Mouse (Mus musculus) CH12.LX (cell line): ENCODE results near the gene Gimap5. TPM values are rescaled to one million over a fixed set of nuclear protein-coding genes. Genes with fewer than 3 reads are reported as not detected.

ENCODE experiments used
- DNase-seq: peaks from one replicate; pipeline ENCODE4 v3.0.0-alpha.2; 2013; ENCODE audit errors: extremely low read depth
- H3K27ac ChIP-seq: 2 replicates; pipeline ENCODE4 v1.5.1; 2012; ENCODE audit warnings: low read depth, mild to moderate bottlenecking, control low read depth, moderate library complexity; ENCODE audit not compliant: insufficient read depth
- H3K27me3 ChIP-seq: replicated peaks from 2 replicates; pipeline ENCODE3; 2012; ENCODE audit warnings: inconsistent platforms
- H3K36me3 ChIP-seq, 2 experiments: replicated peaks in 1 of 2; 2 replicates each; pipeline versions ENCODE3 to v1.6.1; 2012; ENCODE audit warnings: inconsistent platforms in 1 of 2, low read length in 1 of 2, mild to moderate bottlenecking in 1 of 2, mixed read lengths in 1 of 2, moderate library complexity in 1 of 2; ENCODE audit not compliant: control insufficient read depth in 1 of 2, insufficient read depth in 1 of 2
- H3K4me1 ChIP-seq, 2 experiments: 2 replicates each; pipeline ENCODE4 v1.6.1; 2012; ENCODE audit warnings: inconsistent platforms in 1 of 2, moderate library complexity in 1 of 2; ENCODE audit not compliant: insufficient read depth in 2 of 2, control insufficient read depth in 1 of 2
- H3K4me2 ChIP-seq: 2 replicates; pipeline ENCODE4 v1.6.1; 2012; ENCODE audit warnings: low read depth, mild to moderate bottlenecking, control low read depth; ENCODE audit not compliant: poor library complexity, insufficient read depth, severe bottlenecking
- H3K4me3 ChIP-seq, 3 experiments: fragments of 150-350 bp in 1 of 3; sonication (generic) in 1 of 3; replicated peaks in 1 of 3; 2 replicates each; pipeline versions ENCODE3 to v1.5.1; 2011 to 2012; ENCODE audit warnings: low read depth in 2 of 3, low read length in 2 of 3, mild to moderate bottlenecking in 2 of 3, moderate library complexity in 2 of 3, control low read depth in 1 of 3, improper control_type of control experiment in 1 of 3, inconsistent platforms in 1 of 3, mixed read lengths in 1 of 3; ENCODE audit not compliant: poor library complexity in 1 of 3
- H3K79me2 ChIP-seq: replicated peaks from 2 replicates; pipeline ENCODE4 v1.6.1; 2012; ENCODE audit warnings: mild to moderate bottlenecking, moderate library complexity; ENCODE audit not compliant: control insufficient read depth, poor library complexity, insufficient read depth, severe bottlenecking; ENCODE audit errors: extremely low read depth
- H3K9ac ChIP-seq: 2 replicates; pipeline ENCODE4 v1.6.1; 2012; ENCODE audit warnings: low read depth, mild to moderate bottlenecking, control low read depth, moderate library complexity; ENCODE audit not compliant: insufficient read depth
- H3K9me3 ChIP-seq: replicated peaks from 2 replicates; pipeline ENCODE3; 2012; ENCODE audit warnings: low read length, inconsistent platforms, mixed read lengths
- CHD2 ChIP-seq: IDR thresholded peaks from 2 replicates; pipeline ENCODE4 v1.6.1; 2011; ENCODE audit warnings: low read length, improper control_type of control experiment
- CTCF ChIP-seq, 2 experiments: IDR thresholded peaks in 1 of 2; conservative IDR thresholded peaks in 1 of 2; 2 replicates each; pipeline ENCODE4 v1.5.1; 2011 to 2012; ENCODE audit warnings: low read depth in 2 of 2, low read length in 2 of 2, improper control_type of control experiment in 1 of 2, inconsistent platforms in 1 of 2, mild to moderate bottlenecking in 1 of 2, moderate library complexity in 1 of 2
- E2F4 ChIP-seq: IDR thresholded peaks from 2 replicates; pipeline ENCODE4 v1.6.1; 2011; ENCODE audit warnings: low read depth, low read length, improper control_type of control experiment; ENCODE audit not compliant: insufficient replicate concordance
- ELF1 ChIP-seq: IDR thresholded peaks from 2 replicates; pipeline ENCODE4 v1.6.1; 2014; ENCODE audit warnings: low read depth, mild to moderate bottlenecking, inconsistent platforms, low read length, improper control_type of control experiment
- EP300 ChIP-seq: IDR thresholded peaks from 2 replicates; pipeline ENCODE4 v1.6.1; 2011; ENCODE audit warnings: low read length, improper control_type of control experiment
- ETS1 ChIP-seq: conservative IDR thresholded peaks from 2 replicates; pipeline ENCODE4 v1.6.1; 2012; ENCODE audit warnings: low read depth, mild to moderate bottlenecking, inconsistent platforms, low read length, improper control_type of control experiment, moderate library complexity
- GABPA ChIP-seq: IDR thresholded peaks from 2 replicates; pipeline ENCODE4 v1.6.1; 2012; ENCODE audit warnings: low read depth, low read length, improper control_type of control experiment, inconsistent platforms; ENCODE audit not compliant: insufficient replicate concordance
- HCFC1 ChIP-seq: IDR thresholded peaks from 2 replicates; pipeline ENCODE4 v1.6.1; 2012; ENCODE audit warnings: low read depth, mild to moderate bottlenecking, inconsistent platforms, low read length, improper control_type of control experiment
- JUND ChIP-seq: conservative IDR thresholded peaks from 2 replicates; pipeline ENCODE4 v1.6.1; 2011; ENCODE audit warnings: low read depth, low read length, improper control_type of control experiment
- KAT2A ChIP-seq: IDR thresholded peaks from 2 replicates; pipeline ENCODE4 v1.6.1; 2012; ENCODE audit warnings: low read length, improper control_type of control experiment, inconsistent platforms; ENCODE audit not compliant: insufficient replicate concordance
- MAFK ChIP-seq: IDR thresholded peaks from 2 replicates; pipeline ENCODE4 v1.6.1; 2011; ENCODE audit warnings: low read length, improper control_type of control experiment; ENCODE audit not compliant: insufficient replicate concordance
- MAX ChIP-seq: IDR thresholded peaks from 2 replicates; pipeline ENCODE4 v1.6.1; 2011; ENCODE audit warnings: low read length, improper control_type of control experiment
- MEF2A ChIP-seq: IDR thresholded peaks from 2 replicates; pipeline ENCODE4 v1.6.1; 2014; ENCODE audit warnings: low read depth, mild to moderate bottlenecking, inconsistent platforms, low read length, improper control_type of control experiment, borderline replicate concordance
- NELFE ChIP-seq: IDR thresholded peaks from 2 replicates; pipeline ENCODE4 v1.6.1; 2011; ENCODE audit warnings: low read depth, low read length, improper control_type of control experiment
- NRF1 ChIP-seq: IDR thresholded peaks from 2 replicates; pipeline ENCODE4 v1.6.1; 2014; ENCODE audit warnings: low read depth, mild to moderate bottlenecking, inconsistent platforms, low read length, improper control_type of control experiment, moderate library complexity
- PAX5 ChIP-seq: IDR thresholded peaks from 2 replicates; pipeline ENCODE4 v1.6.1; 2012; ENCODE audit warnings: low read length, inconsistent platforms, mixed read lengths
- POLR2A ChIP-seq: IDR thresholded peaks from 2 replicates; pipeline ENCODE4 v1.6.1; 2011; ENCODE audit warnings: low read depth, mild to moderate bottlenecking, improper control_type of control experiment, low read length
- POLR2AphosphoS2 ChIP-seq: IDR thresholded peaks from 2 replicates; pipeline ENCODE4 v1.6.1; 2011; ENCODE audit warnings: low read depth, low read length, improper control_type of control experiment
- RAD21 ChIP-seq: IDR thresholded peaks from 2 replicates; pipeline ENCODE4 v1.6.1; 2011; ENCODE audit warnings: low read depth, mild to moderate bottlenecking, low read length, improper control_type of control experiment, moderate library complexity
- RCOR1 ChIP-seq: conservative IDR thresholded peaks from 2 replicates; pipeline ENCODE4 v1.6.1; 2012; ENCODE audit warnings: low read depth, mild to moderate bottlenecking, inconsistent platforms, low read length, improper control_type of control experiment
- SIN3A ChIP-seq: IDR thresholded peaks from 2 replicates; pipeline ENCODE4 v1.6.1; 2012; ENCODE audit warnings: low read length, improper control_type of control experiment, inconsistent platforms
- SMC3 ChIP-seq: IDR thresholded peaks from 2 replicates; pipeline ENCODE4 v1.6.1; 2011; ENCODE audit warnings: low read depth, low read length, improper control_type of control experiment
- TBP ChIP-seq: conservative IDR thresholded peaks from 2 replicates; pipeline ENCODE4 v1.6.1; 2011; ENCODE audit warnings: low read depth, low read length, improper control_type of control experiment
- TCF12 ChIP-seq: IDR thresholded peaks from 2 replicates; pipeline ENCODE4 v1.6.1; 2014; ENCODE audit warnings: low read depth, mild to moderate bottlenecking, inconsistent platforms, low read length, improper control_type of control experiment
- UBTF ChIP-seq: IDR thresholded peaks from 2 replicates; pipeline ENCODE4 v1.6.1; 2012; ENCODE audit warnings: low read depth, mild to moderate bottlenecking, inconsistent platforms, low read length, improper control_type of control experiment, moderate library complexity
- ZC3H11A ChIP-seq: IDR thresholded peaks from 2 replicates; pipeline ENCODE4 v1.6.1; 2012; ENCODE audit warnings: low read depth, mild to moderate bottlenecking, inconsistent platforms, low read length, improper control_type of control experiment
- ZKSCAN1 ChIP-seq: IDR thresholded peaks from 2 replicates; pipeline ENCODE4 v1.6.1; 2012; ENCODE audit warnings: low read depth, inconsistent platforms, low read length, improper control_type of control experiment, borderline replicate concordance
- ZMIZ1 ChIP-seq: IDR thresholded peaks from 2 replicates; pipeline ENCODE4 v1.6.1; 2012; ENCODE audit warnings: low read depth, mild to moderate bottlenecking, inconsistent platforms, low read length, improper control_type of control experiment
- dilution Hi-C: fragments of 300-500 bp; cut with MboI; formaldehyde crosslinking; loops from 2 replicates; pipeline ENCODE4 v1.14.3; 2020; ENCODE audit warnings: low sequenced_read_pairs; ENCODE audit not compliant: extremely low pct_unique_long_range_greater_than_20kb, extremely low pct_ligation_motif_present
- in situ Hi-C: fragments of 300-500 bp; cut with MboI; formaldehyde crosslinking; loops from 3 replicates; pipeline ENCODE4 v1.14.3; 2019; ENCODE audit warnings: low sequenced_read_pairs, low pct_ligation_motif_present, low pct_unique_long_range_greater_than_20kb, mixed read lengths
- polyA plus RNA-seq: library from polyadenylated mRNA; unstranded; fragments of >175 nt; gene quantifications from 2 replicates; pipeline ENCODE4 v1.2.1, GENCODE M21; 2012; ENCODE audit warnings: low read depth; ENCODE audit not compliant: insufficient read length
- total RNA-seq, 2 experiments: library from RNA; depleted of rRNA; stranded (reverse); fragments of 300-350 nt in 1 of 2; fragments of >200 nt in 1 of 2; gene quantifications; 2 replicates each; pipeline ENCODE4 v1.2.3; 2012 to 2014

Gene Gimap5
- total and polyA plus RNA-seq, 3 experiments = 56.9 to 82.1 (median 74.6) TPM

DNA sequence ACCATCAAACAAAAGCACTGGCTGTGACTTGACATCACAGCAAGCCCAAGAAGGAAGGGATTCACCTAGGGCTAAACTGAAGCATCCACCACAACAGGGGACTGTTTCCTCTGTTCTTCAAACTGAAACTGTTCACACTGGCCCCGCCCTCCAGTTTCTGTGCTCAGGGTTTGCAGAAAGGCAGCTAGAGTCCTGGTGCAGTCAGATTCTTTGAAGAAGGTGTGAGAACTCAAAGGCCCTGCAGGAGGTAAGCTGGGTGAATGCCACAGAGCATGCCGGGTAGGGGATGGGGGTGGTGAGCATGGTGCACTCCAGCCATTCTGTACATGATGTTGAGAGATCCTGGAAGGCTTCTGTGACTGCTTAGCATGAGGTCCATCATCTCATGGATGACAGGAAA, 27.5 kb upstream of the Gimap5 start, which contains the start of the genes Gm28053 and Gimap7 (continued):
- TF ChIP-seq RCOR1 (0 out of 2 replicates have a peak, but pooled peaks have one; percentile 28), SIN3A (peak; percentile 59; the same call in 1 of the 2 replicates), RAD21 (no peak; the same call in 1 of the 2 replicates), TCF12 (peak; percentile 58; the same call in 1 of the 2 replicates), POLR2AphosphoS2 (no peak), GABPA (no peak), MAFK (no peak), POLR2A (peak; percentile 53; the same call in 1 of the 2 replicates), JUND (no peak), MAX (peak; percentile 48; the same call in 1 of the 2 replicates), TBP (peak; percentile 61)

- dilution Hi-C loops = no loop called here
Observed at GRCm38 (mm10) chr6:48720326-48720725, 25.7 kb upstream of the Gimap5 start.

GRCm38 (mm10) chr6:48723468-48723867, 22.5 kb upstream of the Gimap5 start:
- H3K27ac ChIP-seq = peak overlapping the region; percentile 71
- H3K27me3 ChIP-seq = no peaks in the 10 kb centered on the region
- DNase-seq = no peak
- dilution Hi-C loops (no loop called here), in situ Hi-C loops (no loop called here)
- peaks cover 14% of the 10 kb centered on the region for H3K79me2 ChIP-seq
- peak overlapping the region; percentile 34; the same call in 1 of the 2 replicates for H3K9ac ChIP-seq
- H3K4me1 ChIP-seq = peaks cover 31 to 70% of the 10 kb centered on the region in 2 experiments
- no peak overlapping the region for H3K4me3 ChIP-seq
- H3K36me3 ChIP-seq = peaks cover 0 to 4% of the 10 kb centered on the region in 2 experiments
- TF ChIP-seq MAX (peak; percentile 48; the same call in 1 of the 2 replicates), NELFE (no peak), ZKSCAN1 (no peak), MEF2A (no peak), PAX5 (no peak), ELF1 (peak; percentile 44; the same call in 1 of the 2 replicates), ZMIZ1 (no peak), E2F4 (no peak), RCOR1 (no peak), EP300 (peak; percentile 20; the same call in 1 of the 2 replicates), ETS1 (no peak), CHD2 (0 out of 2 replicates have a peak, but pooled peaks have one; percentile 10), GABPA (no peak)
- H3K4me2 ChIP-seq = peak overlapping the region; percentile 64
- H3K9me3 ChIP-seq = no peaks in the 10 kb centered on the region

More at GRCm38 (mm10) chr6:48720326-48720725, 25.7 kb upstream of the Gimap5 start:
- DNase-seq = no peak
- peaks cover 0 to 4% of the 10 kb centered on the region in 2 experiments for H3K36me3 ChIP-seq
- no peak overlapping the region for H3K9ac ChIP-seq
- in situ Hi-C loops = no loop called here
- H3K4me2 ChIP-seq = peak overlapping the region; percentile 93
- H3K79me2 ChIP-seq = peaks cover 14% of the 10 kb centered on the region
- H3K4me3 ChIP-seq = peak overlapping the region in 1 of 3 experiments; percentile 20
- H3K4me1 ChIP-seq = peaks cover 25 to 62% of the 10 kb centered on the region in 2 experiments
- no peaks in the 10 kb centered on the region for H3K27me3 ChIP-seq
- H3K27ac ChIP-seq = no peak overlapping the region; the same call in 1 of the 2 replicates
- no peak for TF ChIP-seq CTCF (conservative IDR thresholded peaks at IDR 0.05 in 1 of 2, IDR thresholded peaks at IDR 0.05 in 1 of 2; ENCODE audit: low read depth in 2 of 2, low read length in 2 of 2)
- no peak for TF ChIP-seq GABPA
- no peak for TF ChIP-seq SIN3A
- TF ChIP-seq RCOR1 = no peak
- TF ChIP-seq POLR2AphosphoS2 = no peak
- TF ChIP-seq KAT2A = no peak
- TF ChIP-seq ZKSCAN1 = no peak
- no peak for TF ChIP-seq HCFC1
- TF ChIP-seq NRF1 = no peak
- no peak for TF ChIP-seq POLR2A
- no peak for TF ChIP-seq UBTF
- TF ChIP-seq SMC3 = no peak
- TF ChIP-seq ZC3H11A = no peak
- TF ChIP-seq CHD2 = no peak
- H3K9me3 ChIP-seq = no peaks in the 10 kb centered on the region
